Mouse (Mus musculus) lung, postnatal 0 days (tissue): ENCODE data around the gene Rnf168. TPM values are rescaled to one million over a fixed set of nuclear protein-coding genes. Genes with fewer than 3 reads are reported as not detected.

ENCODE experiments used
- ATAC-seq: fragments of 200-750 bp; cut with Nextera tagmentation; 2 replicates; pipeline ENCODE4 v1.8.0; 2017; ENCODE audit warnings: moderate library complexity
- DNase-seq: peaks from one replicate; pipeline ENCODE4 v3.0.0-alpha.2; 2016; ENCODE audit warnings: low spot score
- H3K27ac ChIP-seq: fragments of 300-500 bp; sonication (generic); 2 replicates; pipeline ENCODE4 v1.5.1; 2014; ENCODE audit warnings: antibody characterized with exemption, mild to moderate bottlenecking, low read length, mixed read lengths
- H3K27me3 ChIP-seq: fragments of 300-500 bp; sonication (generic); replicated peaks from 2 replicates; pipeline ENCODE4 v1.6.1; 2014; ENCODE audit warnings: low read length, mixed read lengths; ENCODE audit not compliant: insufficient read depth
- H3K36me3 ChIP-seq: fragments of 300-500 bp; sonication (generic); 2 replicates; pipeline ENCODE4 v1.6.1; 2014; ENCODE audit warnings: low read length, mixed read lengths; ENCODE audit not compliant: insufficient read depth
- H3K4me1 ChIP-seq: fragments of 300-500 bp; sonication (generic); 2 replicates; pipeline ENCODE4 v1.6.1; 2014; ENCODE audit warnings: antibody characterized with exemption, low read depth, low read length, mixed read lengths; ENCODE audit not compliant: insufficient read depth
- H3K4me2 ChIP-seq: fragments of 300-500 bp; sonication (generic); replicated peaks from 2 replicates; pipeline ENCODE4 v1.6.1; 2014; ENCODE audit warnings: low read depth, mild to moderate bottlenecking, low read length, moderate library complexity, mixed read lengths
- H3K4me3 ChIP-seq: fragments of 300-500 bp; sonication (generic); 2 replicates; pipeline ENCODE4 v1.5.1; 2014; ENCODE audit warnings: low read depth, low read length
- H3K9ac ChIP-seq: fragments of 300-500 bp; sonication (generic); replicated peaks from 2 replicates; pipeline ENCODE4 v1.6.1; 2014; ENCODE audit warnings: low read depth, mild to moderate bottlenecking
- H3K9me3 ChIP-seq: fragments of 300-500 bp; sonication (generic); 2 replicates; pipeline ENCODE4 v1.6.1; 2016; ENCODE audit warnings: low read length, mixed read lengths
- CTCF ChIP-seq: IDR thresholded peaks from 2 replicates; pipeline ENCODE4 v1.5.1; 2016; ENCODE audit warnings: antibody characterized with exemption, mild to moderate bottlenecking
- EP300 ChIP-seq: IDR thresholded peaks from 2 replicates; pipeline ENCODE4 v1.6.1; 2016; ENCODE audit warnings: antibody characterized with exemption, mild to moderate bottlenecking, control low read depth
- WGBS: fragments of 180-500 bp; shearing (Covaris S2); extraction: QIAGEN DNeasy Blood & Tissue Kit; methylation state at CpG from one replicate; pipeline ENCODE4 v1.1.7; 2014; 5-methylcytosine and 5-hydroxymethylcytosine counted together
- microRNA counts: library from miRNA; unstranded; fragments of <30 nt; microRNA quantifications from one replicate; lab custom pipeline; 2015
- microRNA-seq: library from miRNA; unstranded; fragments of <30 nt; microRNA quantifications from one replicate; pipeline ENCODE4, GENCODE M21; 2016
- polyA plus RNA-seq: library from polyadenylated mRNA; unstranded; fragments of >200 nt; fragmentation: Nextera tagmentation; extraction: Ambion mirVana; gene quantifications from 2 replicates; pipeline ENCODE4 v1.2.1, GENCODE M21; 2015

Gene Rnf168
- polyA plus RNA-seq, 1 experiment from 2014 or later = 16.5 TPM

DNA sequence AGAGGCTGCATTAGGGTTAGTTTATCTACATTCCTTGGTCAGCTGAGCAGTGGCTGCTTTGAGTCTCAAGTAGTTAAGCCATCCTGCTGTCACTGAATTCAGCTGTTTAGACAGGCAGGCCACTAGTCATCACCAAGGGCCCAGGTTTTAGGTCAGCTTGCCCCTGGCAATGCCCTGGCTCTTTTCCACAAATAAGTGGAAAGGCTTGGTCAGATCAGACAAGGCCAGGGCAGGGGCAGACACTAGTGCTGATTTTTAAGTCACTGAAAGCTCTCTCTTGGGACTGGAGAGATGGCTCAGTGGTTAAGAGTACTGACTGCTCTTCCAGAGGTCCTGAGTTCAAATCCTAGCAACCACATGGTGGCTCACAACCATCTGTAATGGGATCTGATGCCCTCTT is 59.7 kb downstream of the Rnf168 start:
- H3K9me3 ChIP-seq = no peaks in the 10 kb centered on the region
- H3K4me3 ChIP-seq = no peak overlapping the region
- ATAC-seq (no peak), DNase-seq (no peak)
- H3K36me3 ChIP-seq = no peaks in the 10 kb centered on the region
- no peaks in the 10 kb centered on the region for H3K27me3 ChIP-seq
- no peak overlapping the region for H3K27ac ChIP-seq
- no peak for TF ChIP-seq CTCF
- TF ChIP-seq EP300 = no peak
- H3K4me2 ChIP-seq = no peak overlapping the region
- H3K9ac ChIP-seq = no peak overlapping the region
- H3K4me1 ChIP-seq = no peaks in the 10 kb centered on the region

DNA sequence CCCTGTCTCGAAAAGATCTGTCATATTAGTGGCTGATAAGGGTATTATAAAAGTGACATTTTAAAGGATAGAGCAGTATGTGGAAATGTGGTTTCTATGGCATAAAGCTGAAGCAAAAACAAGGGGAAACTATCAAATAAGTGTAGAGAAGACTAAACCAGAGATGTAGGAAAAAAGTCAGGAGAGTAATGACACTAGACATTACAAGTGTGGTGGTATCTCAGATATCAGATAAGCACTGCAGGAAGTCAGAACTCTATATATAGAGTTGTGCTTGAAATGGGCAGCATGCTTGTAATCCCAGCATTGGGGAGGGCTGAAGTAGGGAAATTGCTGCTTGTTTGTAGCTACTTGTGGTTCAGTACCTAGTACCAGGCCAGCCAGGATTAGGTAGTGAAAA is 63.2 kb downstream of the Rnf168 start:
- TF ChIP-seq EP300 (no peak), CTCF (no peak)
- Histone ChIP-seq H3K27me3 (no peaks in the 10 kb centered on the region), H3K4me1 (no peaks in the 10 kb centered on the region), H3K36me3 (no peaks in the 10 kb centered on the region), H3K9ac (no peak overlapping the region), H3K27ac (no peak overlapping the region), H3K4me2 (no peak overlapping the region), H3K4me3 (no peak overlapping the region), H3K9me3 (no peaks in the 10 kb centered on the region)
- DNase-seq = no peak
- WGBS = 58% methylated on average over 1 of the region's 1 CpGs
- no peak for ATAC-seq

DNA sequence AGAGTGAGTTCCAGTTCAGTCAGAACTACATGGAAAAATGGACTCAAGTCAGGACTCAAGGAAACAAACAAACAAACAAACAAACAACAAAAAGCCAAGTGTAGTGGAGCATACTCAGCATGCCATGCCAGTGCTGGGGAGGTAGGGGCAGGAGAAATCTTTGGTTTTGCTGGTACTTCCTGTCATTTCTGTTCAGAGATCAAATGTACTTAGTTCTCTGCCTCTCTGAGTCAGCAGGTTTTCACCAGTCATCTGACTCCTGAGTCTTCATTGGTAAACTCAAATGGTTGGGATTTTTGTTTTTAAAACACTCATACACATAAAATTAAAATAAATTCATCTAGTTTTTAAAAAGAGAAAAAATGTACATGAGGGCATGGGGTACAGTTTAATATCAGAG is 68.3 kb downstream of the Rnf168 start:
- Histone ChIP-seq H3K9me3 (no peaks in the 10 kb centered on the region), H3K4me3 (no peak overlapping the region), H3K9ac (no peak overlapping the region), H3K4me2 (no peak overlapping the region), H3K27me3 (no peaks in the 10 kb centered on the region), H3K27ac (no peak overlapping the region), H3K36me3 (no peaks in the 10 kb centered on the region), H3K4me1 (no peaks in the 10 kb centered on the region)
- DNase-seq (no peak), ATAC-seq (no peak)
- TF ChIP-seq EP300 (no peak), CTCF (no peak)

DNA sequence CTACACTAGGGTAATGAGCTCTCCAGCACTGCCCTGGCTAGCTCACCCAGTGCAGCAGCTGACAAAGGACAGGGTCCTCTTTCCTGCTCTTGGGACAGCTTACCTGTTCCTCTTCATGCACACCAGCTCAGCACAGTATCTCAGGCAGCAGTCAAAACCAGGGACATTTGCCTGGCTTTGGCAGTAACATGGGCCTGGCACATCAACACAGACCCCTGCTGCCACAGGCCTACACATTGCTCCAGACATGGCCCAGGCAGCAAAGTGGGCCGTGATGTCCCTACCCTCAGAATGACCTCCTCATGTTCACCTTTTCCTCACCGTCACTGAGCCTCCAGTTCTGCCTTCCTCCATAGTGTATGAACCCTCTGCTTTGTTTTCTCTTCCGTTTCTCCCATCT is 73.5 kb downstream of the Rnf168 start:
- H3K36me3 ChIP-seq = no peaks in the 10 kb centered on the region; the same call in 1 of the 2 replicates
- DNase-seq (no peak), ATAC-seq (no peak)
- TF ChIP-seq CTCF = no peak
- TF ChIP-seq EP300 = no peak
- H3K9ac ChIP-seq = no peak overlapping the region
- no peak overlapping the region for H3K27ac ChIP-seq
- no peaks in the 10 kb centered on the region for H3K4me1 ChIP-seq
- H3K27me3 ChIP-seq = no peaks in the 10 kb centered on the region
- H3K4me3 ChIP-seq = no peak overlapping the region
- H3K9me3 ChIP-seq = no peaks in the 10 kb centered on the region
- H3K4me2 ChIP-seq = no peak overlapping the region
- 64% methylated on average over 3 of the region's 3 CpGs for WGBS

MicroRNA genes within 50 kb of the gene (microRNA counts, 519-probe panel; counts per million panel counts)
- not detected for microRNA mmu-miR-1946a (lab: Ali Mortazavi, UCI)

Small RNAs within 50 kb of the gene (microRNA-seq; reads per million reads assigned to microRNA genes)
- not detected for gene Mir1946a

Other genes starting within 250 kb of the Rnf168 start
- gene Pak2, start 198.1 kb upstream of the Rnf168 start, polyA plus RNA-seq = 25.8 and 30.6 TPM in 2 replicates
- 57.7 and 61.4 TPM in 2 replicates for gene Pigx, start 177.7 kb upstream of the Rnf168 start, polyA plus RNA-seq
- 17.3 and 21.6 TPM in 2 replicates for gene Cep19, start 177.7 kb upstream of the Rnf168 start, polyA plus RNA-seq
- gene Nrros, start 111.9 kb upstream of the Rnf168 start, polyA plus RNA-seq = 31.5 and 43.5 TPM in 2 replicates
- 0.18 TPM in 1 of 2 replicates, not detected in the other for gene Bex6, start 97.6 kb upstream of the Rnf168 start, polyA plus RNA-seq
- 7.9 and 9.2 TPM in 2 replicates for gene Fbxo45, start 30.3 kb upstream of the Rnf168 start, polyA plus RNA-seq
- gene Wdr53, start 30.2 kb upstream of the Rnf168 start, polyA plus RNA-seq = 15.3 and 16.1 TPM in 2 replicates
- gene Smco1, start 6.0 kb upstream of the Rnf168 start, polyA plus RNA-seq = 0.10 TPM in 1 of 2 replicates, not detected in the other
- 12.9 and 13.2 TPM in 2 replicates for gene Ubxn7, start 54.8 kb downstream of the Rnf168 start, polyA plus RNA-seq
- gene Tm4sf19, start 123.0 kb downstream of the Rnf168 start, polyA plus RNA-seq = not detected in 2 replicates
- 24.0 and 24.6 TPM in 2 replicates for gene Tctex1d2, start 142.2 kb downstream of the Rnf168 start, polyA plus RNA-seq
- 44.9 and 48.0 TPM in 2 replicates for gene Pcyt1a, start 153.5 kb downstream of the Rnf168 start, polyA plus RNA-seq
- gene Slc51a, start 210.4 kb downstream of the Rnf168 start, polyA plus RNA-seq = 0.30 and 0.41 TPM in 2 replicates
- gene Zdhhc19, start 218.8 kb downstream of the Rnf168 start, polyA plus RNA-seq = not detected in 2 replicates